Mouse (Mus musculus) C2C12 (cell line): ENCODE measurements around the gene Als2cr12. TPM values are rescaled to one million over a fixed set of nuclear protein-coding genes. Genes with fewer than 3 reads are reported as not detected.

Experiments used
- H3K27me3 ChIP-seq: one replicate; pipeline ENCODE4 v1.6.1; 2011; ENCODE audit not compliant: control insufficient read depth, insufficient read depth, insufficient read length
- H3K36me3 ChIP-seq: one replicate; pipeline ENCODE4 v1.6.1; 2011; ENCODE audit not compliant: control insufficient read depth, insufficient read depth
- H3K4me3 ChIP-seq: one replicate; pipeline ENCODE4 v1.5.1; 2011; ENCODE audit warnings: mild to moderate bottlenecking, control low read depth; ENCODE audit not compliant: poor library complexity, insufficient read depth, severe bottlenecking
- H3K79me2 ChIP-seq: one replicate; pipeline ENCODE4 v1.6.1; 2011; ENCODE audit not compliant: control insufficient read depth, insufficient read depth
- H3K79me3 ChIP-seq: one replicate; pipeline ENCODE4 v1.6.1; 2011; ENCODE audit warnings: low read depth, control low read depth
- H3ac ChIP-seq: one replicate; pipeline ENCODE3; 2011; ENCODE audit warnings: low read depth; ENCODE audit not compliant: control insufficient read depth, insufficient read length
- CTCF ChIP-seq: IDR thresholded peaks from one replicate; pipeline ENCODE4 v1.5.1; 2011; ENCODE audit not compliant: control insufficient read depth, insufficient read depth, insufficient read length
- FOSL1 ChIP-seq: IDR thresholded peaks from one replicate; pipeline ENCODE4 v1.8.0; 2011; ENCODE audit warnings: mild to moderate bottlenecking, low read length; ENCODE audit not compliant: poor library complexity, insufficient read depth, severe bottlenecking
- MAX ChIP-seq: IDR thresholded peaks from one replicate; pipeline ENCODE4 v1.6.1; 2011; ENCODE audit warnings: mild to moderate bottlenecking, control low read depth
- MYOD1 ChIP-seq: IDR thresholded peaks from one replicate; pipeline ENCODE4 v1.6.1; 2011; ENCODE audit warnings: low read depth; ENCODE audit not compliant: control insufficient read depth, insufficient read length
- MYOG ChIP-seq: IDR thresholded peaks from one replicate; pipeline ENCODE4 v1.6.1; 2011; ENCODE audit not compliant: control insufficient read depth, insufficient read length; ENCODE audit errors: extremely low read depth
- USF1 ChIP-seq: IDR thresholded peaks from one replicate; pipeline ENCODE4 v1.6.1; 2011; ENCODE audit warnings: low read depth, mild to moderate bottlenecking, control low read depth, moderate library complexity
- polyA plus RNA-seq: library from polyadenylated mRNA; unstranded; fragments of >200 nt; fragmentation: generic; extraction: Trizol; gene quantifications from one replicate; pipeline ENCODE4 v1.2.1, GENCODE M21; 2012; ENCODE audit warnings: missing spikeins

Als2cr12 gene
- polyA plus RNA-seq, 1 experiment: 0.23 TPM

DNA sequence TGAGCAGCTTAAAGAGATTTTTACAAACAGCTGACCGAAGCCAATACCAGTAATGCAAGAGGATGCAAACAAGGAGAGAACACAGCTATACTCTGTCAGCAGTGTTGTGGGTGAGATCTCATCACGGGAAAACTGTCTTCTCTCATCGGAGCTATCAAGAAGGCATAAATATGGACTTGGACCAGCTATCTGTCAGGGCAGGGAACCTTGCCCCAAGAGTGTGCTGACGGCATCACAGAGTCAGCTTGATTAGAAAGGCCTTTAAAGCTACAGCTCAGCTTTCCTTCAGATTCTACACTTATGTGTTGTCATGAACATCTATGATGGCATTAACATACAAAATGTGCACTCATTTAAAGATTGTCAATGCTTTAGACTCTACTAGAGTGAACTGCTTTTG lies 93.1 kb downstream of the Als2cr12 start:
- no peak for TF ChIP-seq USF1
- TF ChIP-seq MYOD1: no peak
- TF ChIP-seq MAX: no peak
- no peak for TF ChIP-seq FOSL1
- TF ChIP-seq MYOG: no peak
- TF ChIP-seq CTCF: no peak
- no peak overlapping the region for H3K4me3 ChIP-seq
- H3ac ChIP-seq: no peak overlapping the region
- H3K36me3 ChIP-seq: no peaks in the 10 kb centered on the region
- H3K79me3 ChIP-seq: no peaks in the 10 kb centered on the region
- no peaks in the 10 kb centered on the region for H3K27me3 ChIP-seq
- no peaks in the 10 kb centered on the region for H3K79me2 ChIP-seq

Other genes starting within 250 kb of the Als2cr12 start
- 22.1 TPM for gene Orc2, start 190.9 kb downstream of the Als2cr12 start, polyA plus RNA-seq
- gene Fam126b, start 109.7 kb downstream of the Als2cr12 start, polyA plus RNA-seq: 0.76 TPM
- 123 TPM for gene Ndufb3, start 109.6 kb downstream of the Als2cr12 start, polyA plus RNA-seq
- gene Cflar, start 15.5 kb upstream of the Als2cr12 start, polyA plus RNA-seq: 23.6 TPM
- gene Casp8, start 99.4 kb upstream of the Als2cr12 start, polyA plus RNA-seq: 11.8 TPM